Mouse (Mus musculus): Measurements from ENCODE around the gene Hivep2. TPM values are rescaled to one million over a fixed set of nuclear protein-coding genes. Genes with fewer than 3 reads are reported as not detected.

Hivep2 gene
- total RNA-seq, 2 experiments from 2014 or later = 277 to 292 TPM

DNA sequence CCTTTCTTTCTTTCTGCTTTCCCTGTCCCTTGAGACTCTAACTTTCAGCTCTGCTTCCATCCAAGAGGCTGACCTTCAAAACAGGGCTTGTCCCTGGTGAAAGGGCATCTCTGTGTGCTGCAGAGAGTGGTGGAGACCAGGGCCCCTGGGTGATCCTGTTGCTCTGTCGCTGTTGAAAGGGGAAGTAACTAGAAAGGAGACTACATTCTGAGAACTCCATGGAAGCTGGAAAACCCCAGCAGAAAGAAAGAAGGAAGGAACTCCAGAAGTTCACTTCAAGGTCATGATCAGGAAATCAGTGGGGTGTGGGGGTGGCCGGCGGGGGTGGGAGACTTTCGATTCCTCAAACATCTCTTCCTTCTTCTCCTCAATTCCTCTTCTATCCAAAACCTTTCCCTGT, 208.2 kb downstream of the Hivep2 start:
- DNase-seq (ENCODE audit: extremely low spot score in 1 of 2, low spot score in 2 of 2) = no peak
- intact Hi-C loops (cut with DNase I) = no loop called here

DNA sequence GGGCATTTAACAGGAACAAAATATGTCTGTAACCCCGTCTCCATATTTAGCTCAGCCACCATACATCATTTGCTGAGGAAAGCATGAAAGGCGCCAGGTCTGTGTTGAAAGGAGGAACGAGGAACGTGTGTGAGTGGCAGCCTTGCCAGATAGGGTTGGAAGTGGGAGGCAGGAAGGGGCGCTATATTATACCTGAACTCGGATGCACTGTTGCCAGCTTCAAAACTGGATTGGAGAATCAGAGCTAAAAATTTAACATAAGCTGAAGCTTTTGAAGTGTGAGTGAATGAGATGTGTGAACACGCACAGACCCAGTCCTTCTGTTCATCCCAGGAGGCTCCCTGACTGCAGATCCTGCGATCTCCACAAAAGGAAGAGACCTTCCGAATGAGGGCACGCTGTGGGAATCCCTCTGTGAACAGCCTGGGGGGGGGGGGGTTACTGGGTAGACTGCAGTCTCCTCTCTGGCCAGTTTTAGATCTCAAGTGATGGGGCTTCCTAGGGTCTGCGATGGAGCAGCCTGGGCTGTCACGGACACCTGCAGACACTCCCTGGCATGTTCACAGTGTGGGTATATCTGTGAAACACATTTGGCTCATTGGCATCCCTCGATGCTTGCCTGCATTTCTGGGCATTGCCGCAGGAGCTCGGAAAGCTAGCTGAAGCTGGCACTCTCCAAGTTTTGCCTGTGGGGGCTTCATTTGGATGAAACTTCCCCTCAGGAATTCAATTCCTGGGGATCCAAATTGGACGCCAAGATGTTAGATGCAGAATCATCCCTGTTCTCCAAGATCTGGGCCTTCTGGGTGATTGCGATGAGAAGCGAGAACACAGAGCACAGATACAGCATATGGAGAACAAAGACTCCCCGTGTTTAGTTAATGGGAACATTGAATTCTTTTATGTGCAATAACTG, 213.8 kb downstream of the Hivep2 start:
- peak; percentile 43 to 77 for DNase-seq (ENCODE audit: extremely low spot score in 1 of 2, low spot score in 2 of 2)
- intact Hi-C loops (cut with DNase I) = no loop called here

DNA sequence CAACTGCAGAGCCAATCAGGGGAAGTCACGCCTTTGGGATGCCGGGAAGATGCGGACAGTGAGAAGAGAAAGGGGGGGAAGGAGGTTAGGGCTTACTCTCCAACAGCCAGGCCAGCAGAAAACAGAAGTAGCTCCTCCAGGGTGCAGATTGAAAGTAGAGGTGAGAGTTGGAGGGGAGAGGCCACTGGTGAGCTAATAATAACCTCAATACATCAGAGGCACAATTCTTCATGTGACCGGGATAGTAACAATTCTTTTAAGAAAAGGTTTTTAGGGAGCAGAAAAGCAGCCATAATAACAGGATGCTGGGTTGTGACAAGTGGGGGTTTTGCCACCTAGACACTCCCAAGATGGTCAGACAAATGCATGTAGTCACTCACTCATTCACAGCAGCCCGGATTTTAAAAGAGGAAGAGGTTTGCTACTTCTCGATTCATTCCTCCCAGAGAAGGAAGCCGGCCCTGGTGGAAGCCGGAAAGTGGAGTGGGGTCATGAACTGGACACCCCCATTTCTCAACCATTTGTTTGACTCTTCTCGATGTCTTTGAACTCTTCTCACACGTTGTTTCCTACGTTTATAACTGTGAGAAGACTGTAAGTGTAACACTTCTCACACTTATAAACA, 220.6 kb downstream of the Hivep2 start:
- no peak for DNase-seq (ENCODE audit: extremely low spot score in 1 of 2, low spot score in 2 of 2)
- intact Hi-C loops (cut with DNase I) = no loop called here

DNA sequence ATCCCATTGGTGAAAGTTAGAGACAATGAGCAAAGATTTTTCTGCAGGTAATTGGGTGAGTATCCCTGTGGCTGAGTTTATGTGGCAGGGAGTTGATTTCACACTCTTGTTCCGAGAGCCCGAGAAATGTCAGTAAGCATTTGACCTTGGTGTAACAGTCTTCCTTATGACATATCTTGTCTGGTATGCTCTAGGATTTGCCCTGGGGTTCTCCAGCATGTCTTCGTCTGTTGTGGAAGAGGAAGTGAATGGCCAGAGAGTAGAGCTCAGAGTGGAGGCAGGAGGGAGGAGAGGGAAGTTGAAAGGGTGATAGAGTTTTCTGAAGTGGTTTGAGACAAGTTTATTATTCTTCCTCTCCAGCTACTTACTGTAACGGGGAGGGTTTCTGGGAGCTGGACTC, 223.2 kb downstream of the Hivep2 start:
- no peak for DNase-seq (ENCODE audit: extremely low spot score in 1 of 2, low spot score in 2 of 2)
- intact Hi-C loops (cut with DNase I) = no loop called here

DNA sequence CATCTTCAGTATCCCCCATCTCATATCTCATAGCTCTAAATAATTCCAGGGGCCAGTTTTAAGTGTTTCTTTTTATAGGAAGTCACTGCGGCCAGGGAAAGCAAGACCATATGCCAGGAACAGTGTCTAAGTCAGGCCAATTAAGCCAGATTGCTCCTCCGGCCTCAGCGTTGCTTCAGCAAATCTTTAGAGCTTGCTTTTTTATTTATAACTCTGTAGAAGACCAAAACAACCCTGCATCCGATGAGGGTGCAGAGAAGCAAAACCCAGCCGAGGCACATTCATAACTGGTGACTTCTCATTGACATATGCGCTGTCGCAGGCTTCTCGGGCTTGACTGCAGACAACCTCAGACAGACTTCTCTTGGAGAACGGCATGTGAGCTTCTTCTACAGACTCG, 225.3 kb downstream of the Hivep2 start:
- DNase-seq (ENCODE audit: extremely low spot score in 1 of 2, low spot score in 2 of 2) = no peak
- intact Hi-C loops (cut with DNase I) = loop anchor here (10.0 kb wide), 1 partner anchor 626 kb away; no protein-coding TSS in a partner anchor

DNA sequence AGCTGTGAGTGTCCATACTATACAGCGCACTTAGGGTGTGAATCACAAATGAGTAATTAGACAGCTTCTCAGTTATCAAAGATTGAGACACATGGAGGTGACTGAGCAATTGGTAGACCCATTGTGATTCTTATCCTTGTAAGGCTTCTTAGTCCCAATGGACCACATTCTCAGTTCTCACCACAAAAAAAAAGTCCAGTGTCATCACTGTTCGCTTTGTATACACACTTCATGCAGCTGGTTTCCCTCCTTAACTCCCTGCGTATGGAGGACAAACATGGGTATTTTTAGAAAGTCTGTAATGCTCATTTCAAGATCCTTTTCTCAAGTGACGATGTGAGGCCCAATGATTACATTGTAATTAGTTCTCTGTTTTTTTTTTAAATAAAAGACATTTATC, 226.3 kb downstream of the Hivep2 start:
- intact Hi-C loops (cut with DNase I) = loop anchor here (10.0 kb wide), 1 partner anchor 627 kb away; no protein-coding TSS in a partner anchor
- DNase-seq (ENCODE audit: extremely low spot score in 1 of 2, low spot score in 2 of 2) = no peak

DNA sequence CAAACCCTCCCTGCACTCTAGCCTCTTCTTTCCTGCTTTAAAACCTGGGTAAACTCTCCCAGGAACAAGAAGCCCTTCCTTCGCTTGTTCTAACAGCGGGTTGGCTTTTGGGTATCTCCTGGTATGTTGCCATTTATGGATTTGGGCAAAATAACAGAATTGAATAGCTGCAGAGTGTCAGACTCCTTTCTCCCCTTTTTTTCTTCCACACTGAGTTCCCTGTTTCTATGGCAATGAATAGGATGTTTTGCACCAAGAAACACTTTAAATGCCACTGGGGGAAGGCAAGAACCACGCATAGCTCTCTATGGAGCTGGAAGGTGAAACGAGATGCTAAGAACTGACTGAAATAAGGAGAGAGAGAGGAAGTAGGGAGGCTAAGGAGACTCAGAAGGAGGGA, 227.8 kb downstream of the Hivep2 start:
- intact Hi-C loops (cut with DNase I) = loop anchor here (10.0 kb wide), 1 partner anchor 629 kb away; no protein-coding TSS in a partner anchor
- no peak for DNase-seq (ENCODE audit: extremely low spot score in 1 of 2, low spot score in 2 of 2)

DNA sequence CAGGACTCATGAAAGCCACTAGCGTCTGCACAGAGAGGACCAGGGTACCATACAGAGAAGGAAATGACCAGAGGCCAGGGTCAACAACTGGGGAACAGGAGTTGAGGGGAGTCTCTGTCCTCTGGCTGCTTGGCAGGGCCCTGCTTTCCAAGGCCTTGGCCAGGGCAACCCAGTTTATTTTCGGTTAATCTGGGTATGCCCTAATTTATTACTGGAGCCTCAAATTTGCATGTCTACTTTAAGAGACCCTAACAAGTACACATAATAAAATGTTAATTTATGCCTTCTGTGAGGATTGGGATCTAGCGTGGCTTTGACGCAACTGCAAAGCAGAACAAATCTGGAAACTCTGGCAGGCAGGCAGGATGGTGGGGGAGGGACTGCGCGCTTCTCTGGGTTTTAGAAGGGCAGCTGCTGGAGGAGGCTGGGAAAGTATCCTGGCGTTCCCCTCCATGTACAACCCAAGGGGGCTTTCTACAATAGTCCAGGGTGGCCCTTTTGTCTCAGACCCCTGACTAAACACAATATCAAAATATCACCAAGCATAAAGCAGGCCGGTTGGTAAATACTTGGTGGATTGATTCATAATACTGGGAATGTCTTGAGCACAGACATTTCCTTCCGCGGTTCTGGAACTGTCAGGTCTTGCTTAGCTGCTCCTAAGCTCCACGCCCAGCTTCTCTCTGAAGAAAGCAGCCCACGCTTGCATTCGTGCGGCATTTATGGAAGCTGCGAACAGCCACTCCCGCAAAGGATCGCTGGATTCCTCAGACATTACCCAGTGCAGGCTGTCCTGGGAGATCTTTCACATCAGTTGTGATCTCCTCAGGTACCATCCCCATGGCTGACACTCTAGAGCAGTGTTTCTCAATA, 230.1 kb downstream of the Hivep2 start:
- DNase-seq (ENCODE audit: extremely low spot score in 1 of 2, low spot score in 2 of 2) = peak; percentile 65 to 73
- intact Hi-C loops (cut with DNase I) = loop anchor here (5.0 to 10.0 kb wide), 3 partner anchors 126 to 631 kb away; partner anchors contain the start of gene Hivep2

DNA sequence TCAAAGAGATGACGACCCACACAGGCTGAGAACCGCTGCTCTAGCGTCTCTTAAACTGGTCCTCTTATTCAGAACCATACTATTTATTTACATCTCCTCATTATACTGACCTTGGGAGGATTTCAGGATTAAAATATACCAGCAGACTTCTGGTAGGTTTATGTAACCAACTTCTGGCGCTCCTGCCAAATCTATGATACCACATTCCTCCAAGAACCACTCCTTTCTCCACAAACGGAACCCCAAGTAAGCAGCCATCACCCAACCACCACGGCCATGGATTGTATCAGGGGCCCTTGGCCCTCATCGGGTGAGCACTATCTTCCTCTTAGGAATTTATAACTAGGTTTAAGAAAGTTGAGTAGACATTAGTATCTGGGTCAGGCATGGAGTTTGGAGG, 230.9 kb downstream of the Hivep2 start:
- intact Hi-C loops (cut with DNase I) = loop anchor here (5.0 to 10.0 kb wide), 3 partner anchors 126 to 632 kb away; partner anchors contain the start of gene Hivep2
- no peak for DNase-seq (ENCODE audit: extremely low spot score in 1 of 2, low spot score in 2 of 2)

DNA sequence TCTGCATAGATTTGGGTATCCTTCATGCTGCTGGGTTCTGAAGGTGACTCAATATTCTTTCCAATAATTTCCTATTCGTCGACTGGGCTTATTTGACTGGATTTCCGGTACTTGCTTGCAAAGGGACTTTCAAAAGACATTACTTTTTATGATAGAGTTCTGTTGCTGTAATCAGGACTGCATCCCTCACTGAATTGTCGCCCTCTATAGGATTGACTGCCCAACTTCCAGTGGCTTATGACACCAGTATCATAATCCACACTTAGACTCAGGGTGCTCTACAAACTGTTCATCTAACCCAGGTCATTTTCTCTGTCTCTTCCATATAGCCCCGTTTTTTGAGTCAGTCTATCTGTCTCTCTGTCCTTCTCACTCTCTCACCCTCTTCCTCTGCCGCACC, 231.4 kb downstream of the Hivep2 start:
- DNase-seq (ENCODE audit: extremely low spot score in 1 of 2, low spot score in 2 of 2) = no peak
- intact Hi-C loops (cut with DNase I) = loop anchor here (5.0 to 10.0 kb wide), 3 partner anchors 125 to 632 kb away; partner anchors contain the start of gene Hivep2

DNA sequence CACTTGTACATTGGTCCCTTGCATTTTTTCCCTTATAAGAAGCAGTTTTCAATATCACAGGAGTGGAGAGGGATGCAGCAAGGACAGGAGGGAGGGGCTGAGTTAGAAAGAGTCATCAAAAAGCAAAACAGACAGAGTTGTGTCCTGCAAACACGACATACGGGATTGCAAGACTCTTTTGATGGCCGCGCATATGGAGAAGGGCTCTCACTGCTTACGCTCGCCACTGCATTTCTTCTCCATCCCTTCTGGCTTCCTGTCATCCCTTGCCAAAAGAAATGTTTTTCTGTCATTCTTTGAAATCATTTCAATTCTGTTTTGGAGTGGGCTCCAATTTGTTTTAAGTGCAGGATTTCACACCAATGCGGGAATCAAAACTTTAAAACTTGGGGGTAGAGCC, 233.5 kb downstream of the Hivep2 start:
- intact Hi-C loops (cut with DNase I) = loop anchor here (5.0 to 10.0 kb wide), 3 partner anchors 123 to 635 kb away; partner anchors contain the start of gene Hivep2
- DNase-seq (ENCODE audit: extremely low spot score in 1 of 2, low spot score in 2 of 2) = no peak

DNA sequence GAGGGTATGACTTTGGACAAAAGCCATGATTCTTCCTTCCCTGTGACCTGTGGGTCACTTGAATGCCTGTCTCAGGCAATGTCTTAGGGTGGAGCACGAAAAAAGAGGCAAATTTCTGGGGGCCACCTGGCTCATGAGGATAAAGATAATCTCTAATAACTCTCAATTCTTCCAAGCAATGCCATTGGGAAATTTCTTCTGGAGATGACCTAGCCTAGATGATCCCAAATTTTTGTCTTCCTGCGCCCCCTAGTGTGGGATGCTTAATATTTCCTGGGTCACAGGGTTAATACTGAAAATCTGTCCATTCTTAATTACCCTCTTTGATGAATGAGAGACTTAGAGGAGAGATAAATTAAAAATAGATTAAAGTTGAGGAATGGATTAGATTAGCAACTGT, 234.4 kb downstream of the Hivep2 start:
- DNase-seq (ENCODE audit: extremely low spot score in 1 of 2, low spot score in 2 of 2) = peak in 1 of 2 experiments; percentile 37
- intact Hi-C loops (cut with DNase I) = no loop called here

Other genes with a start within 250 kb of the Hivep2 start
- 10 to 100 TPM; 71.2 to 76.6 TPM for gene Aig1, start 97.1 kb upstream of the Hivep2 start, total RNA-seq (2021)